Mouse (Mus musculus) embryonic facial prominence, embryonic 12.5 days (tissue): ENCODE results near the gene Atp5h. TPM values are rescaled to one million over a fixed set of nuclear protein-coding genes. Genes with fewer than 3 reads are reported as not detected.
A peak's percentile ranks its signal among the peaks of the same experiment; 100 is the strongest.

Experiments used
- ATAC-seq: fragments of 200-750 bp; cut with Nextera tagmentation; 2 replicates; pipeline ENCODE4 v1.8.0; 2017; ENCODE audit not compliant: insufficient number of reproducible peaks, insufficient read depth, low FRiP score, low TSS enrichment
- H3K27ac ChIP-seq: fragments of 300-500 bp; sonication (generic); 2 replicates; pipeline ENCODE4 v1.5.1; 2016; ENCODE audit warnings: mild to moderate bottlenecking
- H3K27me3 ChIP-seq: fragments of 300-500 bp; sonication (generic); 2 replicates; pipeline ENCODE4 v1.6.1; 2016; ENCODE audit warnings: mild to moderate bottlenecking, moderate library complexity
- H3K36me3 ChIP-seq: fragments of 300-500 bp; sonication (generic); 2 replicates; pipeline ENCODE4 v1.6.1; 2016; ENCODE audit warnings: mild to moderate bottlenecking
- H3K4me1 ChIP-seq: fragments of 300-500 bp; sonication (generic); 2 replicates; pipeline ENCODE4 v1.6.1; 2016
- H3K4me2 ChIP-seq: fragments of 300-500 bp; sonication (generic); replicated peaks from 2 replicates; pipeline ENCODE4 v1.6.1; 2016; ENCODE audit warnings: mild to moderate bottlenecking, moderate library complexity
- H3K4me3 ChIP-seq: fragments of 300-500 bp; sonication (generic); 2 replicates; pipeline ENCODE4 v1.5.1; 2016; ENCODE audit warnings: mild to moderate bottlenecking
- H3K9ac ChIP-seq: fragments of 300-500 bp; sonication (generic); 2 replicates; pipeline ENCODE4 v1.6.1; 2016; ENCODE audit warnings: mild to moderate bottlenecking, moderate library complexity
- H3K9me3 ChIP-seq: fragments of 300-500 bp; sonication (generic); 2 replicates; pipeline ENCODE4 v1.6.1; 2016; ENCODE audit warnings: mild to moderate bottlenecking, moderate library complexity
- WGBS: fragments of 180-500 bp; shearing (Covaris S2); methylation state at CpG from one replicate; pipeline ENCODE4 v1.1.7; 2016; 5-methylcytosine and 5-hydroxymethylcytosine counted together
- microRNA-seq: library from miRNA; unstranded; fragments of <30 nt; microRNA quantifications from one replicate; pipeline ENCODE4, GENCODE M21; 2017
- polyA plus RNA-seq: library from polyadenylated mRNA; unstranded; fragments of >200 nt; fragmentation: Nextera tagmentation; extraction: Ambion mirVana; gene quantifications from 2 replicates; pipeline ENCODE4 v1.2.1, GENCODE M21; 2016

Gene Atp5h
- polyA plus RNA-seq, 1 experiment from 2014 or later, result 867 TPM

DNA sequence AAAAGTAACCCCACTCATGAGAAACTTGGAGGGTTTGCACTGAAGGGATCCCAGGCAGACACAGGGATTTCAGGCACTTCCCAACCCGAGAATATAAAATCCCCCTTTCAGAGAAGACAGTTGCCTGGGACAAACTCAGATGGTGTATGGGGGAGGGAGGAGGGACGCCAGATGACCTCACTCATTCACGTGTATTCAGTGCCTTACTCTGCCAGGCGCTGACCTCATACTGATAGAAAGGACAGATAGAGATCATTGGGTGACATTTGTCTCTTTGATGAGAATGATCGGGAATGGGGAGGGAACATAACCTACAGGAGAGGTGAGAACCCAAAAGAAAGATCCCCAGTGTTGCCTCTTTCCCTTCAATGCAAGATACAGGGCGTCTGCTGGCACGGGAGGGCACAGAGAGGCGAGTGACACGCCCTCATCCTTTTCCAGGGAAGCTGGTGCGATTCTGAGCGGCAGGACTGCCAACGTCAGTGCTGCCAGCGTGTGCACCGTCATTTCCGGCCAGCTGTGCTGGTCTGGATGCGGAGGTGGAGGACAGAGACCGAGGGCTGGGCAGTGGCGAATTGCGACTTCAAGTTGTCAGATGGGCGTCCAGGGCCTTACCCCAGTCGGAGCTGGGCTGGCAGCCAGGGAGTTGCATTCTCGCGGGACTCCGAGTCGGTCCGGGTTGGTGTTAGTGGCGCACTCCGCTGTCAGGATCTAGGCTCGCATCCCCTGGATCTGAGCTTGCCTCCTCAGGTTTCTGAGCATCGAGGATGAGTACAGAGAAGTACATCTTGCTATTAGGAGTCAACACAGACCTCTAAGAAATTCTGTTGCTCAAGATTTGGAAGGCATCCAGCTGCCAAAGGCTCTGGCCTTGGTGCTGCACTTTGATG, 45.7 kb downstream of the Atp5h start:
- Histone ChIP-seq H3K27me3 (peaks cover 49% of the 10 kb centered on the region), H3K4me1 (no peaks in the 10 kb centered on the region; the same call in 1 of the 2 replicates), H3K9ac (peak overlapping the region; percentile 20), H3K36me3 (no peaks in the 10 kb centered on the region), H3K4me2 (peak overlapping the region; percentile 52), H3K27ac (no peak overlapping the region), H3K9me3 (no peaks in the 10 kb centered on the region), H3K4me3 (peak overlapping the region; percentile 31)
- no peak for ATAC-seq
- 2% methylated on average over 30 of the region's 30 CpGs for WGBS

DNA sequence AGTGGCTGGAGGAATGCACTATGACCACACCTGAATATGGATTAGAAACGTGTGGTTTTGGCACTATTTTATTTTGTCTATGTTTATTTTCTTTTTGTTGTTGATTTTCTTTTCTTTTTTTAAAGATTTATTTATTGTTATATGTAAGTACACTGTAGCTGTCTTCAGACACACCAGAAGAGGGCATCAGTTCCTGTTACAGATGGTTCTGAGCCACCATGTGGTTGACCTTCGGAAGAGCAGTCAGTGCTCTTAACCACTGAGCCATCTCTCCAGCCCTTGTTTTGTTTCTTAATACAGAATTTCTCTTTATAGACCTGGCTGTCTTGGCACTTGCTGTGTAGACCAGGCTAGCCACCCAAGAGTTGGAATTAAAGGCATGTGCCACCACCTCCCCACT, 47.0 kb downstream of the Atp5h start:
- Histone ChIP-seq H3K9ac (no peak overlapping the region), H3K36me3 (no peaks in the 10 kb centered on the region), H3K4me3 (no peak overlapping the region), H3K9me3 (no peaks in the 10 kb centered on the region), H3K27ac (no peak overlapping the region), H3K27me3 (peaks cover 61% of the 10 kb centered on the region), H3K4me2 (no peak overlapping the region), H3K4me1 (no peaks in the 10 kb centered on the region; the same call in 1 of the 2 replicates)
- ATAC-seq, result no peak
- 41% methylated on average over 2 of the region's 2 CpGs for WGBS

- peaks cover 3% of the 10 kb centered on the region for H3K4me1 ChIP-seq
- 60% methylated on average over 1 of the region's 1 CpGs for WGBS
- H3K36me3 ChIP-seq, result no peaks in the 10 kb centered on the region
- H3K4me3 ChIP-seq, result no peak overlapping the region
- no peaks in the 10 kb centered on the region for H3K9me3 ChIP-seq
- H3K4me2 ChIP-seq, result no peak overlapping the region
- H3K27ac ChIP-seq, result no peak overlapping the region
- H3K9ac ChIP-seq, result no peak overlapping the region
- H3K27me3 ChIP-seq, result peaks cover 68% of the 10 kb centered on the region
- no peak for ATAC-seq
Measured at GRCm38 (mm10) chr11:115372015-115372414, 47.7 kb downstream of the Atp5h start.

GRCm38 (mm10) chr11:115371354-115371753, 48.4 kb downstream of the Atp5h start:
- no peak for ATAC-seq
- Histone ChIP-seq H3K4me2 (no peak overlapping the region), H3K9ac (no peak overlapping the region), H3K4me1 (peaks cover 8% of the 10 kb centered on the region), H3K4me3 (no peak overlapping the region), H3K27me3 (peaks cover 75% of the 10 kb centered on the region), H3K27ac (no peak overlapping the region), H3K9me3 (no peaks in the 10 kb centered on the region), H3K36me3 (no peaks in the 10 kb centered on the region)
- 67% methylated on average over 8 of the region's 8 CpGs for WGBS

- no peaks in the 10 kb centered on the region for H3K9me3 ChIP-seq
- H3K4me2 ChIP-seq, result no peak overlapping the region
- no peak overlapping the region for H3K27ac ChIP-seq
- no peak overlapping the region for H3K4me3 ChIP-seq
- H3K9ac ChIP-seq, result no peak overlapping the region
- peaks cover 76% of the 10 kb centered on the region for H3K27me3 ChIP-seq
- peaks cover 8% of the 10 kb centered on the region for H3K4me1 ChIP-seq
- no peaks in the 10 kb centered on the region for H3K36me3 ChIP-seq
- 59% methylated on average over 7 of the region's 7 CpGs for WGBS
- no peak for ATAC-seq
Measured at GRCm38 (mm10) chr11:115370368-115370767, 49.4 kb downstream of the Atp5h start.

DNA sequence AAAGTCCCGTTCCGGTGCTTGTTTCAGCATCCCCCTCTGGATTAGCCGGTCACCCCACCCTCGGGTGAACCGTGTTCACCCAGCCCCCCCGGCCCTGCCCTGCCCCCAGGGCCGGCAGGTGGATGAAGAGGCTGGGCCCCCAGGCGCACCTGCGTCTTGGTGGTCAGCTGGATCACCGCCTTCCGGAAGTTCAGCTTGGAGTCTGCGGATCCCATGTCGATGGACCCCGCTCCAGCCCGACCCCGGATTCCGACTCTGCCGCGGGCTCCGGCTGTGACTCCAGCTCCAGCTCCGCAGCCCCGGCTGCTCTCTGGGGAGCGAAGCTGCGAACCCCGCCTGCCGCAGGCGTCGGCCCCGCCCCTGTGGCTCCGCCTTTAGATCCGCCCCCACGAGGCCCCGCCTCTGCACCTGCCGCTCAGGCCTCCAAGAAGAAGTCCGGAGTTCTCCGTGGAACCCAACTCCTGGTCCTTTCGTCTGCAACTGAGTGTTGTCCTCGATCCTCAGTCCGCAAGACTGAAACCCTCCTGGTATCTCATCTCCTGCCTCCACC, 52.3 kb downstream of the Atp5h start, which contains the start of gene Hid1:
TSS of gene Hid1 (minus strand) at position 362 of the 550 bp plus-strand sequence.
- Histone ChIP-seq H3K9ac (peak within 1 kb of the TSS; percentile 37), H3K27ac (no peak within 1 kb of the TSS), H3K4me2 (peak within 1 kb of the TSS; percentile 79), H3K36me3 (no peaks in the 10 kb centered on the region), H3K27me3 (peaks cover 56% of the 10 kb centered on the region), H3K9me3 (no peaks in the 10 kb centered on the region), H3K4me3 (peak within 1 kb of the TSS; percentile 37), H3K4me1 (peaks cover 8% of the 10 kb centered on the region)
- ATAC-seq, result peak; percentile 67; the same call in 1 of the 2 replicates
- whole genome bisulfite sequencing, result under 1% methylated on average over 39 of the region's 39 CpGs

GRCm38 (mm10) chr11:115366706-115367394, 52.9 kb downstream of the Atp5h start:
- Histone ChIP-seq H3K36me3 (no peaks in the 10 kb centered on the region), H3K9ac (peak overlapping the region; percentile 37), H3K9me3 (no peaks in the 10 kb centered on the region), H3K4me1 (peaks cover 8% of the 10 kb centered on the region), H3K27me3 (peaks cover 56% of the 10 kb centered on the region), H3K27ac (no peak overlapping the region), H3K4me2 (peak overlapping the region; percentile 79), H3K4me3 (peak overlapping the region; percentile 37)
- WGBS, result 1% methylated on average over 26 of the region's 28 CpGs
- ATAC-seq, result no peak

GRCm38 (mm10) chr11:115366039-115366705, 53.6 kb downstream of the Atp5h start:
- ATAC-seq, result peak; percentile 24; the same call in 1 of the 2 replicates
- Histone ChIP-seq H3K27me3 (peaks cover 53% of the 10 kb centered on the region), H3K4me3 (peak overlapping the region; percentile 37), H3K9me3 (no peaks in the 10 kb centered on the region), H3K4me2 (peak overlapping the region; percentile 79), H3K4me1 (peaks cover 8% of the 10 kb centered on the region), H3K36me3 (no peaks in the 10 kb centered on the region), H3K9ac (no peak overlapping the region), H3K27ac (no peak overlapping the region)
- WGBS, result 38% methylated on average over 7 of the region's 7 CpGs

Small RNAs within 50 kb of the gene (microRNA-seq; reads per million reads assigned to microRNA genes)
- not detected for gene Mir3968

Other genes with a start within 250 kb of the Atp5h start
- gene Tmem104, start 232.5 kb downstream of the Atp5h start, polyA plus RNA-seq, result 10.1 and 13.4 TPM in 2 replicates
- 21.8 and 23.7 TPM in 2 replicates for gene Nat9, start 232.1 kb downstream of the Atp5h start, polyA plus RNA-seq
- gene Grin2c, start 152.7 kb downstream of the Atp5h start, polyA plus RNA-seq, result 0.06 TPM in 1 of 2 replicates, not detected in the other
- 14.6 and 17.3 TPM in 2 replicates for gene Fdxr, start 142.9 kb downstream of the Atp5h start, polyA plus RNA-seq
- gene Fads6, start 122.3 kb downstream of the Atp5h start, polyA plus RNA-seq, result 0.20 and 0.28 TPM in 2 replicates
- gene Otop2, start 112.8 kb downstream of the Atp5h start, polyA plus RNA-seq, result 0.19 TPM in 1 of 2 replicates, not detected in the other
- 0.10 and 0.32 TPM in 2 replicates for gene Ush1g, start 97.9 kb downstream of the Atp5h start, polyA plus RNA-seq
- gene Otop3, start 85.2 kb downstream of the Atp5h start, polyA plus RNA-seq, result not detected in 2 replicates
- gene Hid1, start 52.2 kb downstream of the Atp5h start, polyA plus RNA-seq, result 7.7 and 7.9 TPM in 2 replicates
- gene Cdr2l, start 38.0 kb downstream of the Atp5h start, polyA plus RNA-seq, result 19.7 and 20.6 TPM in 2 replicates
- 170 and 181 TPM in 2 replicates for gene Mrpl58, start 16.2 kb downstream of the Atp5h start, polyA plus RNA-seq
- 24.5 and 26.1 TPM in 2 replicates for gene Kctd2, start 166 bp upstream of the Atp5h start, polyA plus RNA-seq
- gene Trim80, start 20.6 kb upstream of the Atp5h start, polyA plus RNA-seq, result not detected in 2 replicates
- 0.22 and 0.28 TPM in 2 replicates for gene Slc16a5, start 42.5 kb upstream of the Atp5h start, polyA plus RNA-seq
- 10.3 and 10.7 TPM in 2 replicates for gene Armc7, start 55.7 kb upstream of the Atp5h start, polyA plus RNA-seq
- gene Nt5c, start 71.9 kb upstream of the Atp5h start, polyA plus RNA-seq, result 73.7 and 80.6 TPM in 2 replicates
- 591 and 626 TPM in 2 replicates for gene Jpt1, start 94.4 kb upstream of the Atp5h start, polyA plus RNA-seq
- 1,276 and 1,289 TPM in 2 replicates for gene Sumo2, start 116.3 kb upstream of the Atp5h start, polyA plus RNA-seq
- gene Nup85, start 144.5 kb upstream of the Atp5h start, polyA plus RNA-seq, result 192 and 205 TPM in 2 replicates
- gene Mrps7, start 184.0 kb upstream of the Atp5h start, polyA plus RNA-seq, result 95.9 and 108 TPM in 2 replicates
- gene Gga3, start 184.1 kb upstream of the Atp5h start, polyA plus RNA-seq, result 22.5 and 29.1 TPM in 2 replicates
- gene Mif4gd, start 193.0 kb upstream of the Atp5h start, polyA plus RNA-seq, result 16.6 and 17.6 TPM in 2 replicates
- gene Slc25a19, start 208.3 kb upstream of the Atp5h start, polyA plus RNA-seq, result 23.8 and 29.5 TPM in 2 replicates